Mouse (Mus musculus) CD4-positive naive resting alpha-beta T cell, adult 57 days (primary cell): ENCODE measurements around the gene Olfr640. TPM values are rescaled to one million over a fixed set of nuclear protein-coding genes. Genes with fewer than 3 reads are reported as not detected.

Experiments used
- total RNA-seq: library from RNA; stranded (reverse); gene quantifications from one replicate; pipeline ENCODE4 v1.2.4, GENCODE M21; 2023

Olfr640 gene
- not detected for total RNA-seq

GRCm38 (mm10) chr7:104025473-104025872 is at the start of gene Olfr640:
TSS of gene Olfr640 (minus strand) at chr7:104025573.

GRCm38 (mm10) chr7:104071769-104072168 is 46.4 kb upstream of the Olfr640 start, which contains the start of gene Olfr644:
TSS of gene Olfr644 (minus strand) at chr7:104071869.

GRCm38 (mm10) chr7:104061345-104061744 is 36.0 kb upstream of the Olfr640 start, which contains the start of gene 4930516K23Rik:
TSS of gene 4930516K23Rik (minus strand) at chr7:104061445.

GRCm38 (mm10) chr7:104052566-104052965 is 27.2 kb upstream of the Olfr640 start, which contains the start of gene Olfr642:
TSS of gene Olfr642 (minus strand) at chr7:104052666.

GRCm38 (mm10) chr7:104035145-104035544 is 9.8 kb upstream of the Olfr640 start, which contains the start of gene Olfr641:
TSS of gene Olfr641 (plus strand) at chr7:104035445.

GRCm38 (mm10) chr7:104017203-104017602 is 8.2 kb downstream of the Olfr640 start, which contains the start of gene Olfr639:
TSS of gene Olfr639 (minus strand) at chr7:104017303.

GRCm38 (mm10) chr7:103998446-103998845 is 26.9 kb downstream of the Olfr640 start, which contains the start of gene Olfr638:
TSS of gene Olfr638 (plus strand) at chr7:103998746.

GRCm38 (mm10) chr7:103970852-103971251 is 54.5 kb downstream of the Olfr640 start, which contains the start of gene Olfr635:
TSS of gene Olfr635 (plus strand) at chr7:103971152.

Other genes with a start within 250 kb of the Olfr640 start
- not detected for gene Olfr68, start 245.9 kb downstream of the Olfr640 start, total RNA-seq
- gene Olfr67, start 233.8 kb downstream of the Olfr640 start, total RNA-seq: not detected
- gene Hbb-bt, start 211.6 kb downstream of the Olfr640 start, total RNA-seq: 115 TPM
- 842 TPM for gene Hbb-bs, start 197.5 kb downstream of the Olfr640 start, total RNA-seq
- gene Hbb-bh2, start 185.1 kb downstream of the Olfr640 start, total RNA-seq: not detected
- not detected for gene Hbb-bh1, start 182.4 kb downstream of the Olfr640 start, total RNA-seq
- gene Hbb-y, start 172.4 kb downstream of the Olfr640 start, total RNA-seq: not detected
- gene Olfr66, start 139.3 kb downstream of the Olfr640 start, total RNA-seq: not detected
- not detected for gene Olfr64, start 131.1 kb downstream of the Olfr640 start, total RNA-seq
- gene Olfr65, start 122.1 kb downstream of the Olfr640 start, total RNA-seq: not detected
- not detected for gene Olfr631, start 96.7 kb downstream of the Olfr640 start, total RNA-seq
- not detected for gene Olfr632, start 91.2 kb downstream of the Olfr640 start, total RNA-seq
- not detected for gene Olfr633, start 81.1 kb downstream of the Olfr640 start, total RNA-seq
- not detected for gene Olfr635, start 54.4 kb downstream of the Olfr640 start, total RNA-seq
- not detected for gene Olfr638, start 26.8 kb downstream of the Olfr640 start, total RNA-seq
- 0.21 TPM for gene Olfr639, start 8.3 kb downstream of the Olfr640 start, total RNA-seq
- gene Olfr641, start 9.9 kb upstream of the Olfr640 start, total RNA-seq: not detected
- not detected for gene Olfr642, start 27.1 kb upstream of the Olfr640 start, total RNA-seq
- gene 4930516K23Rik, start 35.9 kb upstream of the Olfr640 start, total RNA-seq: not detected
- gene Olfr644, start 46.3 kb upstream of the Olfr640 start, total RNA-seq: not detected
- not detected for gene Olfr645, start 59.9 kb upstream of the Olfr640 start, total RNA-seq
- gene Olfr646, start 79.3 kb upstream of the Olfr640 start, total RNA-seq: not detected
- gene Ubqln5, start 104.3 kb upstream of the Olfr640 start, total RNA-seq: not detected
- gene Olfr643, start 111.8 kb upstream of the Olfr640 start, total RNA-seq: not detected
- not detected for gene Ubqln3, start 117.7 kb upstream of the Olfr640 start, total RNA-seq
- gene Ubqlnl, start 125.0 kb upstream of the Olfr640 start, total RNA-seq: not detected
- not detected for gene Olfm5, start 139.3 kb upstream of the Olfr640 start, total RNA-seq
- gene Olfr648, start 157.8 kb upstream of the Olfr640 start, total RNA-seq: not detected
- not detected for gene Olfr649, start 170.4 kb upstream of the Olfr640 start, total RNA-seq
- gene Trim6, start 193.2 kb upstream of the Olfr640 start, total RNA-seq: not detected
- gene Trim34a, start 218.9 kb upstream of the Olfr640 start, total RNA-seq: 25.1 TPM